Mouse (Mus musculus): ENCODE data around the gene Brsk2. TPM values are rescaled to one million over a fixed set of nuclear protein-coding genes. Genes with fewer than 3 reads are reported as not detected.

The Brsk2 gene
- polyA plus RNA-seq, 1 experiment from 2014 or later, result 0.64 TPM

Small RNA genes lying within 50 kb of the gene (microRNA-seq; reads per million reads assigned to microRNA genes)
- gene Mir3104, result not detected

Other genes starting within 250 kb of the Brsk2 start
- gene Muc5ac, start 160.8 kb upstream of the Brsk2 start, polyA plus RNA-seq (2016; fragmentation: Nextera tagmentation; extraction: Ambion mirVana), result not detected in 2 replicates
- 0.01 TPM in 2 replicates for gene Muc5b, start 110.7 kb upstream of the Brsk2 start, polyA plus RNA-seq (2016; fragmentation: Nextera tagmentation; extraction: Ambion mirVana)
- gene Tollip, start 31.2 kb upstream of the Brsk2 start, polyA plus RNA-seq (2016; fragmentation: Nextera tagmentation; extraction: Ambion mirVana), result 41.1 and 45.7 TPM in 2 replicates
- gene Mob2, start 111.3 kb downstream of the Brsk2 start, polyA plus RNA-seq (2016; fragmentation: Nextera tagmentation; extraction: Ambion mirVana), result 67.8 and 74.4 TPM in 2 replicates
- gene Dusp8, start 146.1 kb downstream of the Brsk2 start, polyA plus RNA-seq (2016; fragmentation: Nextera tagmentation; extraction: Ambion mirVana), result 0.26 and 0.34 TPM in 2 replicates
- gene Gm45618, start 171.0 kb downstream of the Brsk2 start, polyA plus RNA-seq (2016; fragmentation: Nextera tagmentation; extraction: Ambion mirVana), result not detected in 2 replicates
- gene Gm39115, start 186.3 kb downstream of the Brsk2 start, polyA plus RNA-seq (2016; fragmentation: Nextera tagmentation; extraction: Ambion mirVana), result not detected in 2 replicates
- gene Gm45337, start 194.9 kb downstream of the Brsk2 start, polyA plus RNA-seq (2016; fragmentation: Nextera tagmentation; extraction: Ambion mirVana), result not detected in 2 replicates
- not detected in 2 replicates for gene Gm29735, start 207.4 kb downstream of the Brsk2 start, polyA plus RNA-seq (2016; fragmentation: Nextera tagmentation; extraction: Ambion mirVana)
- gene Gm4553, start 216.0 kb downstream of the Brsk2 start, polyA plus RNA-seq (2016; fragmentation: Nextera tagmentation; extraction: Ambion mirVana), result not detected in 2 replicates
- not detected in 2 replicates for gene Krtap5-2, start 226.3 kb downstream of the Brsk2 start, polyA plus RNA-seq (2016; fragmentation: Nextera tagmentation; extraction: Ambion mirVana)
- gene Gm10153, start 240.6 kb downstream of the Brsk2 start, polyA plus RNA-seq (2016; fragmentation: Nextera tagmentation; extraction: Ambion mirVana), result not detected in 2 replicates